Comparison of ENCODE assay signal across 8 mouse cellular contexts in the genomic region with DNA sequence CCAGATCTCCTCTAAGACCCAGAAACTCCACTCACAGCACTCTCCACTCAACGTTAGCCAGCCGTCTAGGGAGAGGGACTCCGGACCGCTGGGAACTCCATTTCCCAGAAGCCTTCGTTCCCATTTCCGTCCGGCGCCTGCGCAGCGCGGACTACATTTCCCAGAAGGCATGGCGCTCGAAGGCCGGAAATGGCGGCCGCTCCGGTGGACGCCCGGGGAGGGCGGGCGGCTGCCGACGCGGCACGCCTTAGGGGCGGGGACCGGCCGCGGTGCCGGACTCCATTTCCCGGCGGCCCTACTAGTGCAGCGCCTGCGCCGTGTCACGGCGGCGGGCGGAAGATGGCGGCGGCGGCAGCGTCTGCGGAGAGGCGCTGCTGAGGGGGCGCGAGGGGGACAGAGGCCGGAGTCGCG. TPM values are rescaled to one million over a fixed set of nuclear protein-coding genes. Genes with fewer than 3 reads are reported as not detected.
DNase-seq lines count a peak whose midpoint lies in the region; ATAC-seq lines count a peak whose summit lies in the region.

A gene (plus strand): TSS at position 282 of the 411 bp plus-strand sequence.

- peak; percentile 92 for DNase-seq in adipocyte (ENCODE audit: low spot score)
- DNase-seq in embryo, embryonic 10 days (ENCODE audit: low spot score), result peak; percentile 96
- DNase-seq in gastrocnemius, postnatal 14 days, result peak; percentile 95
- peak; percentile 93 to 98 for DNase-seq in left cerebral cortex, postnatal 10 days (ENCODE audit: extremely low spot score in 1 of 2, low spot score in 2 of 2)
- peak; percentile 97 for DNase-seq in right cerebral cortex, postnatal 25 days
- DNase-seq in urinary bladder, postnatal 4 days (ENCODE audit: low spot score in 2 of 2), result peak; percentile 95 to 96

- peak; percentile 95 for ATAC-seq in inflammation-experienced regulatory T-cells, adult 6 months
- ATAC-seq in megakaryocyte-erythroid progenitor cell, adult 5-6 weeks (replicated peaks; ENCODE audit: low FRiP score, low TSS enrichment, poor library complexity, severe bottlenecking), result peak; percentile 84

- intact Hi-C loops in gastrocnemius, postnatal 14 days (cut with DNase I; ENCODE audit: low total_unique reads), result no loop called here
- intact Hi-C loops in left cerebral cortex, postnatal 10 days (cut with DNase I), result no loop called here

RNA-seq across cellular contexts. Expression of the gene that starts here (rescaled TPM):
- total RNA-seq in gastrocnemius, postnatal 14 days (2021), result 10 to 100 TPM; 38.2 to 41.1 TPM
- polyA plus RNA-seq in inflammation-experienced regulatory T-cells, adult 6 months (2017; shearing (Covaris generic)), result 10 to 100 TPM in 1 of 3 experiments, 1 to 10 TPM in 2; 8.2 to 12.2 (median 9.2) TPM
- total RNA-seq in left cerebral cortex, postnatal 10 days (2021), result 10 to 100 TPM; 85.6 to 87.6 TPM
- total RNA-seq in megakaryocyte-erythroid progenitor cell, adult 5-6 weeks (2014; fragmentation: Nextera tagmentation), result 73.9 and 91.0 TPM in 2 replicates
- 35.3 and 52.2 TPM in 2 replicates for total RNA-seq in megakaryocyte-erythroid progenitor cell, adult 5-6 weeks (2017)

Comparison
In these comparisons a context has a peak if more than half of its experiments do, and no peak if none do; other contexts are left out.
1. Peak in every context shown above with its lines: DNase-seq and ATAC-seq.